Mouse (Mus musculus) heart, postnatal 0 days (tissue): ENCODE results near the gene Rpe. TPM values are rescaled to one million over a fixed set of nuclear protein-coding genes. Genes with fewer than 3 reads are reported as not detected.

Experiments used
- ATAC-seq: fragments of 200-750 bp; cut with Nextera tagmentation; 2 replicates; pipeline ENCODE4 v1.8.0; 2017; ENCODE audit warnings: low read depth, moderate number of reproducible peaks, moderate library complexity; ENCODE audit not compliant: insufficient read depth
- DNase-seq: peaks from one replicate; pipeline ENCODE4 v3.0.0-alpha.2; 2016; ENCODE audit warnings: low spot score
- H3K27ac ChIP-seq: fragments of 300-500 bp; sonication (generic); 2 replicates; pipeline ENCODE4 v1.5.1; 2014; ENCODE audit warnings: low read depth, mild to moderate bottlenecking
- H3K27me3 ChIP-seq: fragments of 300-500 bp; sonication (generic); 2 replicates; pipeline ENCODE4 v1.6.1; 2014; ENCODE audit warnings: low read length, mixed read lengths; ENCODE audit not compliant: control insufficient read depth, insufficient read depth
- H3K36me3 ChIP-seq: fragments of 300-500 bp; sonication (generic); replicated peaks from 2 replicates; pipeline ENCODE4 v1.6.1; 2014; ENCODE audit warnings: low read length, mixed read lengths; ENCODE audit not compliant: control insufficient read depth, insufficient read depth
- H3K4me1 ChIP-seq: fragments of 300-500 bp; sonication (generic); 2 replicates; pipeline ENCODE4 v1.6.1; 2014; ENCODE audit warnings: antibody characterized with exemption; ENCODE audit not compliant: control insufficient read depth, insufficient read depth
- H3K4me2 ChIP-seq: fragments of 300-500 bp; sonication (generic); 2 replicates; pipeline ENCODE4 v1.6.1; 2014; ENCODE audit warnings: low read depth, mild to moderate bottlenecking, low read length, moderate library complexity
- H3K4me3 ChIP-seq: fragments of 300-500 bp; sonication (generic); 2 replicates; pipeline ENCODE4 v1.5.1; 2014; ENCODE audit warnings: low read depth, low read length
- H3K9ac ChIP-seq: fragments of 300-500 bp; sonication (generic); replicated peaks from 2 replicates; pipeline ENCODE4 v1.6.1; 2014; ENCODE audit warnings: low read depth, low read length, mixed read lengths
- H3K9me3 ChIP-seq: fragments of 300-500 bp; sonication (generic); replicated peaks from 2 replicates; pipeline ENCODE4 v1.6.1; 2016; ENCODE audit warnings: low read length; ENCODE audit not compliant: control insufficient read depth
- CTCF ChIP-seq: IDR thresholded peaks from 2 replicates; pipeline ENCODE4 v1.5.1; 2016; ENCODE audit warnings: antibody characterized with exemption, control low read depth, low read depth
- EP300 ChIP-seq: IDR thresholded peaks from 2 replicates; pipeline ENCODE4 v1.6.1; 2016; ENCODE audit warnings: antibody characterized with exemption, low read depth
- WGBS: fragments of 180-500 bp; shearing (Covaris S2); extraction: QIAGEN DNeasy Blood & Tissue Kit; methylation state at CpG from one replicate; pipeline ENCODE4 v1.1.7; 2014; 5-methylcytosine and 5-hydroxymethylcytosine counted together
- polyA plus RNA-seq: library from polyadenylated mRNA; unstranded; fragments of >200 nt; fragmentation: Nextera tagmentation; extraction: Ambion mirVana; gene quantifications from 2 replicates; pipeline ENCODE4 v1.2.1, GENCODE M21; 2015
- total RNA-seq: library from RNA; depleted of rRNA; stranded (reverse); fragments of >200 nt; gene quantifications from 2 replicates; pipeline ENCODE4 v1.2.3, GENCODE M21; 2014; ENCODE audit warnings: low replicate concordance; rRNA removed

Gene Rpe
- 17.4 and 24.3 TPM in 2 replicates for total RNA-seq
- polyA plus RNA-seq: 16.6 and 18.4 TPM in 2 replicates

DNA sequence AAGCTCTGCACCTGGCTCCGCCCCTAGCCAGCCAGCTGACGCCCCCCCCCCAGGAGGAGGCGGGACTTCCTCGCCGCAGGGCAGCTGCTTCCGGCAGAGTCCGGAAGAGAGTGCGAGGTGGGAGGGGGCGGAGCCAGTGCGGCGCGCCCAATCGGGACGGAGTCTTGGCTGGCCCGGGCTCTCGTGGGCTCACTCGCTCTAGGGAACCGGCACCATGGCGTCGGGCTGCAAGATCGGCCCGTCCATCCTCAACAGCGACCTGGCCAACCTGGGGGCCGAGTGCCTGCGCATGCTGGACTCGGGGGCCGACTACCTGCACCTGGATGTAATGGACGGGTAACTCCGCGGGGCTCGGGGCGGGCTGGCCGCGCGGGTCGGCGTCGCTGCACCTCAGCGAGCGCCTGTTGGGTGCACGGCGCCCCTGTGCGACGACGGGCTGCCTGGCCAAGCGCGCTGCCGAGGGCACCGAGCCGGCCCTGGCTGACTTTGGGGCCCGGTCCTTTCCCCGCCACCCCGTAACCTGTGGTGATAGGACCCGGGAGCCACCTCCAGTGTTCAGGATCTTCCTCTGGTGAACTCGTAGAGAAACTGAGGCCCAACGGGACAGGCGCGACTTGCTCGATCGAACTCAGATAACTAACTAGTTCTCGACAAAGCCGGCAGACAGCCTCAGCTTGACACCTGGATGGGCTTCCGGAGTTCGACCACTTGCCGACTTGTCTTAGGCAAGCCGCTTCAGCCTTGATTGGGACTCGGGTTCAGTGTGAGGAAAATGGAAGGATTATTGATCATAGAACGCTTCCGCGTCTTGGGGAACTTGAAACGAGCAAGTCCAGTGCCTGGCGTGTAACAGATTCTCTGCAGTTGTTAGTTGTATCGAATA is at the start of gene Rpe:
TSS of gene Rpe (plus strand) at position 139 of the 883 bp plus-strand sequence.
- under 1% methylated on average over 60 of the region's 73 CpGs for whole genome bisulfite sequencing
- no peaks in the 10 kb centered on the region for H3K27me3 ChIP-seq
- ATAC-seq: peak; percentile 100

DNA sequence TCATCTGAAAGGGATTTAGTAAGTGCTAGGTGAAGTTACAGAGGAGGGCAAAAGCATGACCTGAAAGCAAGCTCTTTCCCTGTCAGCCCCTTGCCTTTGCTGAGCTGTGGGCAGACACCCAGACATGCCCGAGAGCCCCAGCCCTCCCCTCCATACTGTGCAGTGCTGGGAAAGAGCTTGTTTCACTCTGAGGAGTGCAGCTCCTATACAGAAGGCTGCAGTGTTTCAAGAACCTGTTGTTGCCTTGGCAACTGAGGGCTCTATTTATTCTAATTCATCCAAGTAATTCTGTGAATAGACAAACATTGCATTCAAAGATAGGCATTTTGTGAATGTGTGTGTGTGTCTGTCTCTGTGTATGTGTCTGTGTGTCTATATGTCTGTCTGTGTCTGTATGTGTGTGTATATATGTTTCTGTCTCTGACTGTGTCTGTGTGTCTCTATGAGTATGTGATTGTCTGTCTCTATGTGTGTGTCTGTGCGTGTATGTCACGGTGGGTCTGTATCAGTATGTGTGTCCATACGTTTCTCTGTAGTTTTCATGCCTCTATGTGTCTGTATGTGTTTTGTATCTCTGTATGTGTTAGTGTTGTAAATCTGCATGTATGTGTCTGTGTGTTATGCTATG is 45.4 kb upstream of the Rpe start:
- H3K9me3 ChIP-seq: no peaks in the 10 kb centered on the region
- H3K36me3 ChIP-seq: no peaks in the 10 kb centered on the region
- H3K4me2 ChIP-seq: no peak overlapping the region
- 56% methylated on average over 4 of the region's 4 CpGs for WGBS
- H3K4me1 ChIP-seq: no peaks in the 10 kb centered on the region
- DNase-seq (no peak), ATAC-seq (no peak)
- H3K27me3 ChIP-seq: no peaks in the 10 kb centered on the region
- no peak overlapping the region for H3K4me3 ChIP-seq
- H3K27ac ChIP-seq: no peak overlapping the region
- TF ChIP-seq EP300: no peak
- no peak for TF ChIP-seq CTCF
- H3K9ac ChIP-seq: no peak overlapping the region

More for the DNA sequence above, at the start of gene Rpe:
- Histone ChIP-seq H3K9me3 (no peaks in the 10 kb centered on the region), H3K4me1 (peaks cover 6% of the 10 kb centered on the region), H3K4me3 (peak within 1 kb of the TSS; percentile 97), H3K27ac (peak within 1 kb of the TSS; percentile 84), H3K9ac (peak within 1 kb of the TSS; percentile 82), H3K4me2 (peak within 1 kb of the TSS; percentile 95), H3K36me3 (no peaks in the 10 kb centered on the region; the same call in 1 of the 2 replicates)
- no peak for TF ChIP-seq CTCF
- TF ChIP-seq EP300: no peak
- DNase-seq: peak; percentile 92

DNA sequence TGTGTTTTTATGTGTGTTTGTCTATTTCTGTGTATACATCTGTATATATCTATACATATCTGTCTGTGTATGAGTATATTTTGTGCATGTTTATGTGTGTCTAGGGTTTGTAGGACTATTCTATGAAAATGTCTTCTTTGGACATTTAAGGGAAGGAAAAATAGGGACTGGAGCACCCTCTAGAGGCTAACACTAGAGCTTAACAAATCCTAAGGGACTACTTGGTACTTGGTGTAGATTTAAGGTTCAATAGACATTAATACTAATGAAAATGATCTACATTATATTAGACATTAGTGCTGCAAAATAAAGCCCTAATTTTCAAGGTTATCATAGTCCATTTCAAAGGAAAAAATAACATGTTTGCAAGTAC is 44.9 kb upstream of the Rpe start:
- DNase-seq (peak; percentile 38), ATAC-seq (no peak)
- Histone ChIP-seq H3K4me3 (no peak overlapping the region), H3K9me3 (no peaks in the 10 kb centered on the region), H3K9ac (no peak overlapping the region), H3K36me3 (no peaks in the 10 kb centered on the region), H3K4me2 (no peak overlapping the region), H3K4me1 (no peaks in the 10 kb centered on the region), H3K27me3 (no peaks in the 10 kb centered on the region), H3K27ac (no peak overlapping the region)
- TF ChIP-seq EP300 (no peak), CTCF (peak; percentile 45)

DNA sequence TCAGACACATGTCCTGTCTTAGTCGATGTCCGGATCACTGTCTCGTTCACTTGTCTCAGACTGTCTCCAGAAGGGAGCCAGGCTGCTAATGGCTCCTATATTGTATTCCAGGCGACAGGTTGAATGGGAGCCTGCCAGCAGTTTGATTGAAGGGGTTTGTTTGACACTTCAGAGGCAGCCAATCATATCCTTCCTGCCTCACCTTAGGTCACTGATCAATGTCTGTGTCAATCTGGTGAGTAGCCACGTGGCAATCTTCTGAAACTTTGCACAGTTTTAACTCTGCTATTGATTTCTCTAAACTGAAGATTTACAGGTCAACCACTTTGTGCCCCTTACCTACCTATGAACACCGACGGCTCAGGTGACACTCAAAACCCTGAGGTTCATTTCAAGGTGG is 29.2 kb upstream of the Rpe start:
- Histone ChIP-seq H3K27me3 (no peaks in the 10 kb centered on the region), H3K4me2 (no peak overlapping the region), H3K9ac (no peak overlapping the region), H3K4me3 (no peak overlapping the region), H3K36me3 (no peaks in the 10 kb centered on the region), H3K27ac (no peak overlapping the region), H3K9me3 (no peaks in the 10 kb centered on the region), H3K4me1 (no peaks in the 10 kb centered on the region)
- no peak for DNase-seq
- ATAC-seq: no peak
- TF ChIP-seq CTCF (no peak), EP300 (no peak)
- WGBS: 65% methylated on average over 7 of the region's 7 CpGs

DNA sequence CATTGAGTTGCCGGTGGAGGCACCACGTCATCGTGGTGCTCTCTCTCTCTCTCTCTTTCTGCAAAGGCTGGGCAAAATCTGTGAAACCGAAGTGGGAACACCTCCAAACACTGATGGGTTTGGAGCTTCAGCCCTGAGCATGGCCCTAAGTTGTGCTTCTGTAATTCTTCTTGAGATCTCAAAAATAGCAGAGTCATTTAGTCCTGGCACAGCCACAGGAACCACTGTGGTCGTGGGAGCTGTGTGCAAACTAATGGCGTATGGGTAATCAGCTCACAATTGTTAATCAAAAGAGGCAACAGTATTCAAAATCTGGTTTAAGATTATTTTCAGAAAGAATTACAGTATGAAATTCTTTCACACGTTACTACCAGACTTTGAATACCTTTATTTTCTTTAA is 27.8 kb upstream of the Rpe start:
- ATAC-seq (no peak), DNase-seq (no peak)
- 72% methylated on average over 7 of the region's 7 CpGs for WGBS
- H3K4me2 ChIP-seq: no peak overlapping the region
- H3K36me3 ChIP-seq: no peaks in the 10 kb centered on the region
- no peak overlapping the region for H3K27ac ChIP-seq
- no peaks in the 10 kb centered on the region for H3K9me3 ChIP-seq
- H3K4me1 ChIP-seq: no peaks in the 10 kb centered on the region
- no peaks in the 10 kb centered on the region for H3K27me3 ChIP-seq
- TF ChIP-seq EP300: no peak
- no peak for TF ChIP-seq CTCF
- no peak overlapping the region for H3K4me3 ChIP-seq
- no peak overlapping the region for H3K9ac ChIP-seq
